Mouse (Mus musculus) kidney, adult 18-20 months (tissue): ENCODE results near the gene Il10.

ENCODE experiments used
- DNase-seq: peaks from one replicate; pipeline ENCODE4 v3.0.0; 2021

Gene Il10

DNA sequence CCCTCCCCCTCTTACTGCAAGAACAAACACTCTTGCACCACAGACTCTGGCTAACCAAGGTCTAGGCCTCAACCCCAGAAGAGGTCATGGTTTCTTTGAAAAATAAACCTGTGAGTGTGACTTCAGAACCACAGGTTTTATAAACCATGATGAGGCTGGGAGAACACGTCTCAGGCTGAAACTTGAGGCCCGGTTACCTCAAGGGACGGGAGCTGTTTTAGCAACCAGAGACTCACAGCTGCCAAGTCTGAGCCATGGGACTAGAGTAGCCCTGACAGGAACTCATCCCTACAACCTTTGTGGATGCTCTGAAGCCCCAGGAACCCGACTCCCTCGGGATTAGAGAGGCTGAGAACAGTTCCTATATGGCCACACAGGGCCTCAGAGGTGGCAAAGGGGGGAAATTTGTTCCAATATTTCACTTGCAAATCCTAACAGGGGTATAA lies 29.7 kb downstream of the Il10 start:
- DNase-seq = no peak

DNA sequence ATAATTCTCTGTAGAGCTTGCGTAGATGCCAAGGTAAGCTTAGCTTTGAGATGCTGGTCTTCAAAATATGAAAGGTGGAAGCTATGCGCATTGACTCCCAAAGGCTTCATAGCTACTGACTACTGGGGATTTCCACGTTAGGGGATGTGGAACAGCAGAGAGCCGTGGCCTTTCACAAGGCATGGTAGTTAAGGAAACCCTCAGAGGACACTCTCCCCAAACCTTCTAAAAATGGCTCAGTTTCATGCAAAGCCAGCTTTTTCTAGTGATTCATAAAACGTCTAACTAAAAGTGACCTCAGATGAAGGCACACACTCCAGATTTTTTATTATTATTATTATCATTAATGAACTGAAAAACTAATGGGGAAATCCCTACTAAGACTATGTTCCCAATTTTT lies 30.4 kb downstream of the Il10 start:
- no peak for DNase-seq

- no peak for DNase-seq
Observed at GRCm38 (mm10) chr1:131050617-131051016, 31.0 kb downstream of the Il10 start.

- no peak for DNase-seq
Observed at GRCm38 (mm10) chr1:131051073-131051472, 31.4 kb downstream of the Il10 start.

GRCm38 (mm10) chr1:131053239-131053638 lies 33.6 kb downstream of the Il10 start:
- DNase-seq = peak; percentile 51

GRCm38 (mm10) chr1:131053656-131054055 lies 34.0 kb downstream of the Il10 start:
- no peak for DNase-seq

GRCm38 (mm10) chr1:131054251-131054650 lies 34.6 kb downstream of the Il10 start:
- no peak for DNase-seq

GRCm38 (mm10) chr1:131058431-131058830 lies 38.8 kb downstream of the Il10 start:
- no peak for DNase-seq

- no peak for DNase-seq
Observed at GRCm38 (mm10) chr1:131059411-131059810, 39.8 kb downstream of the Il10 start.

- no peak for DNase-seq
Observed at GRCm38 (mm10) chr1:131059841-131060240, 40.2 kb downstream of the Il10 start.

GRCm38 (mm10) chr1:131060290-131061253 lies 40.9 kb downstream of the Il10 start:
- DNase-seq = no peak

DNA sequence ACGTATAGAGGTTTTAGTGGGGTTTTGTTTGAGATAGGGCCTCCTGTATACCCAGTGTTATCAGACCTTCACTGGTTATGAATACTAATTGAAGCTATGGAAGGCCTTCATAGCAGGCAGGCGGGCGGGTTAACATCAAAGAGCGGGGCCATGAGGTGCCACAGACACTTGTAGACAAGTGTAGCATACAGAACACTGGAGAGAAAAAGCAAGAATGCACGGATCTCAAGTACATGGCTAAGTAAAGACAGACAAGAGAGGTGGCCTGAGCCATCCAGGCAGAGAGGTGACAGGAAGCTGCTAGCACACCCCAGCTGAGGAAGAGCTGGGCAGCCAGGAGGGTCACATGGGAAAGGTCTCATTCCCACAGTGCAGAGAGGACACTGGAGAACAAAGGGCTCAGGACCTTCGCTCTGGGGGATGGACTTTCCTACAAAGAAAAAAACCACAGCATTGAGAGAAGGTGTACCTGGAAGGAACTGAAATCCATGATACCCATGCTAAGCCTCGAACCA lies 42.2 kb downstream of the Il10 start:
- DNase-seq = no peak

GRCm38 (mm10) chr1:131062821-131063220 lies 43.2 kb downstream of the Il10 start:
- no peak for DNase-seq

GRCm38 (mm10) chr1:131064202-131064601 lies 44.6 kb downstream of the Il10 start:
- no peak for DNase-seq

- DNase-seq = no peak
Observed at GRCm38 (mm10) chr1:131068011-131068727, 48.5 kb downstream of the Il10 start.

GRCm38 (mm10) chr1:131069010-131069409 lies 49.4 kb downstream of the Il10 start:
- DNase-seq = no peak

DNA sequence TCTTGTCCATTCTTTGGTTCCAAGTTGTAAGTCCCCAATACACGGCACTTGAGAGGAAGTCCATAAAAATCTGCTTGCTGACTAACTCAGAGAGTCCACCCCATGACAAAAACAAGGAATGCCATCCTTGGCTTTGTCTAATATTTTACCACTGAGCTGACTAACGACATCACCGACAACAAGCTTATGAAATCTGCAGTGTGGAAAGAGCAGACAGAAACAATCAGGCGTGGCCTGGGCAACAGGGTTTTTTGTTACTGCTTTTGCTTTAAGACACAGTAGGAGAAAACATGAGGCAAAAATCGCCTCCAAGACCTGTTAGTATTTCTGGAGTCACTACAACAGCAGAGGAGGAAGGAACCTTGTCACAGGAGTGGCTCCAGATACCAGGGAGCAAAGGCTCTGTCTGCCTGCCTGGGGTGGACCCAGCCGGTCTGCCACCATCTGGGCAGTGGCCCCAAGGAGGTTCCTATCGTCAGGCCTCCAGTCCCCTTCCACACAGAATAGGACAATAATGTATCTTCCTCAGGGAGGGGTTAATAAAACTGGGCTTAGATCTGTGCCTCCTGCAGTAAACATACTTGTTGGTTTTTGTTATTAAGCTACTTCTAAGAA lies 52.8 kb downstream of the Il10 start:
- no peak for DNase-seq

DNA sequence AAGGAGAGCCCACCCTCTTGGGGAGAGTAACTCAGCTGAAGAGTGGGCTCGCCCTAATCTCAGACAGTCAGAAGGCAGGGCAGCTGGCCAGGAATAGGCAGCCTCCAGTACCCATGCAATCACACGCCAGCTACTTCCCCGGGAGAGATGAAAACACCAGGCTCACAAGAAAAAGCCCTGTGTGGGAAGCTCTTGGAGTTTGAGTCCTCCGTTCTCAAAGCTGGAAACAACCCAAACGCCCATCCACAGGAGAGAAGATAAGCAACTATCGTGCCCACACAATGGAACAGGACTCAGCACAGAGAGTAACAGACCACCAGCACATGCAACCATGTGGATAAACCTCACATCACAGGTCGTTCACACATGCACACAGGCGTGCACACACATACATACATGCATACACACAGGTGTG lies 54.9 kb downstream of the Il10 start:
- DNase-seq = no peak
